Mouse (Mus musculus): ENCODE results near the gene B3gnt7.

The B3gnt7 gene

GRCm38 (mm10) chr1:86345956-86346355 is 43.3 kb downstream of the B3gnt7 start:
- in situ Hi-C loops (cut with MboI): no loop called here

GRCm38 (mm10) chr1:86346851-86347715 is 44.5 kb downstream of the B3gnt7 start:
- in situ Hi-C loops (cut with MboI): no loop called here

- in situ Hi-C loops (cut with MboI): no loop called here
Observed at GRCm38 (mm10) chr1:86347716-86348045, 45.0 kb downstream of the B3gnt7 start.

GRCm38 (mm10) chr1:86348083-86348482 is 45.5 kb downstream of the B3gnt7 start:
- in situ Hi-C loops (cut with MboI): no loop called here

GRCm38 (mm10) chr1:86348801-86349200 is 46.2 kb downstream of the B3gnt7 start:
- in situ Hi-C loops (cut with MboI): no loop called here

- in situ Hi-C loops (cut with MboI): no loop called here
Observed at GRCm38 (mm10) chr1:86349201-86349600, 46.6 kb downstream of the B3gnt7 start.

GRCm38 (mm10) chr1:86349696-86350095 is 47.1 kb downstream of the B3gnt7 start:
- in situ Hi-C loops (cut with MboI): no loop called here

- in situ Hi-C loops (cut with MboI): no loop called here
Observed at GRCm38 (mm10) chr1:86350576-86350975, 47.9 kb downstream of the B3gnt7 start.

GRCm38 (mm10) chr1:86354186-86354585 is 51.6 kb downstream of the B3gnt7 start:
- in situ Hi-C loops (cut with MboI): no loop called here
